Mouse (Mus musculus): ENCODE measurements around the gene Gm5105. TPM values are rescaled to one million over a fixed set of nuclear protein-coding genes. Genes with fewer than 3 reads are reported as not detected.

Gm5105 gene
- total RNA-seq, 2 experiments from 2014 or later = 0.20 TPM; not detected in 1

Other genes starting within 250 kb of the Gm5105 start
- gene H2afz, start 202.9 kb downstream of the Gm5105 start, total RNA-seq (2021) = 100 to 1,000 TPM; 160 to 180 TPM
- 10 to 100 TPM; 43.9 to 48.8 TPM for gene Dnajb14, start 199.7 kb downstream of the Gm5105 start, total RNA-seq (2021)
- 10 to 100 TPM; 66.5 to 70.6 TPM for gene Lamtor3, start 148.9 kb downstream of the Gm5105 start, total RNA-seq (2021)
- 1 to 10 TPM; 2.6 to 3.4 TPM for gene Dapp1, start 85.8 kb downstream of the Gm5105 start, total RNA-seq (2021)
- 1 to 10 TPM; 2.1 to 2.8 TPM for gene 1110002E22Rik, start 2.3 kb downstream of the Gm5105 start, total RNA-seq (2021)
- gene Trmt10a, start 76.1 kb upstream of the Gm5105 start, total RNA-seq (2021) = 1 to 10 TPM; 3.6 to 6.6 TPM
- 1 to 10 TPM; 5.6 to 6.2 TPM for gene Mttp, start 77.6 kb upstream of the Gm5105 start, total RNA-seq (2021)
- not detected for gene 4930579F01Rik, start 126.4 kb upstream of the Gm5105 start, total RNA-seq (2021)
- under 1 TPM; 0.10 to 0.11 TPM for gene Adh7, start 150.4 kb upstream of the Gm5105 start, total RNA-seq (2021)
- under 1 TPM; 0.50 to 0.99 TPM for gene Adh1, start 193.6 kb upstream of the Gm5105 start, total RNA-seq (2021)
- gene Adh6a, start 245.9 kb upstream of the Gm5105 start, total RNA-seq (2021) = not detected

Data from left cerebral cortex, postnatal 36 days (tissue).